Mouse (Mus musculus) liver, adult 2 months (tissue): Measurements from ENCODE around the gene Oasl2. TPM values are rescaled to one million over a fixed set of nuclear protein-coding genes. Genes with fewer than 3 reads are reported as not detected.

Experiments
- DNase-seq: peaks from one replicate; pipeline ENCODE4 v3.0.0-alpha.2; 2011; ENCODE audit warnings: low read depth, low spot score; ENCODE audit errors: extremely low read depth
- H3K27ac ChIP-seq: fragments of 200-500 bp; replicated peaks from 2 replicates; pipeline ENCODE4 v1.5.1; 2012; ENCODE audit warnings: low read depth, mild to moderate bottlenecking, control low read depth, inconsistent platforms, low read length; ENCODE audit not compliant: insufficient read depth
- H3K27me3 ChIP-seq: fragments of 200-500 bp; 2 replicates; pipeline ENCODE4 v1.6.1; 2012; ENCODE audit warnings: mild to moderate bottlenecking, moderate library complexity, low read length, inconsistent platforms; ENCODE audit not compliant: control insufficient read depth, insufficient read depth
- H3K36me3 ChIP-seq: fragments of 200-500 bp; 2 replicates; pipeline ENCODE4 v1.6.1; 2012; ENCODE audit warnings: low read length, inconsistent platforms; ENCODE audit not compliant: control insufficient read depth, insufficient read depth
- H3K4me1 ChIP-seq: fragments of 200-500 bp; 2 replicates; pipeline ENCODE4 v1.6.1; 2011; ENCODE audit warnings: low read length; ENCODE audit not compliant: control insufficient read depth, insufficient read depth
- H3K4me3 ChIP-seq: fragments of 200-500 bp; 2 replicates; pipeline ENCODE4 v1.5.1; 2011; ENCODE audit warnings: low read depth, mild to moderate bottlenecking, control low read depth, low read length, moderate library complexity; ENCODE audit not compliant: insufficient read depth
- H3K79me2 ChIP-seq: fragments of 200-500 bp; 2 replicates; pipeline ENCODE4 v1.6.1; 2012; ENCODE audit warnings: inconsistent platforms, mild to moderate bottlenecking, low read length, moderate library complexity; ENCODE audit not compliant: control insufficient read depth, insufficient read depth
- H3K9ac ChIP-seq: fragments of 200-500 bp; 2 replicates; pipeline ENCODE4 v1.6.1; 2012; ENCODE audit warnings: low read depth, mild to moderate bottlenecking, control low read depth, inconsistent platforms, low read length
- CTCF ChIP-seq: fragments of 200-500 bp; IDR thresholded peaks from 2 replicates; pipeline ENCODE4 v1.5.1; 2011; ENCODE audit warnings: low read depth, low read length, control low read depth
- POLR2A ChIP-seq: fragments of 200-500 bp; IDR thresholded peaks from 2 replicates; pipeline ENCODE4 v1.6.1; 2011; ENCODE audit warnings: low read length, control low read depth; ENCODE audit not compliant: insufficient read depth; ENCODE audit errors: extremely low read depth
- WGBS: fragments of 180-500 bp; shearing (Covaris S2); methylation state at CpG from one replicate; pipeline ENCODE4 v1.1.7; 2018; 5-methylcytosine and 5-hydroxymethylcytosine counted together
- polyA plus RNA-seq: library from polyadenylated mRNA; depleted of rRNA; stranded (reverse); fragments of >200 nt; gene quantifications from 2 replicates; pipeline ENCODE4 v1.2.3, GENCODE M21; 2012
- total RNA-seq: library from RNA; depleted of rRNA; stranded (reverse); fragments of >200 nt; gene quantifications from 2 replicates; pipeline ENCODE4 v1.2.3, GENCODE M21; 2014

The Oasl2 gene
- total and polyA plus RNA-seq, 2 experiments = 4.2 to 6.3 TPM

DNA sequence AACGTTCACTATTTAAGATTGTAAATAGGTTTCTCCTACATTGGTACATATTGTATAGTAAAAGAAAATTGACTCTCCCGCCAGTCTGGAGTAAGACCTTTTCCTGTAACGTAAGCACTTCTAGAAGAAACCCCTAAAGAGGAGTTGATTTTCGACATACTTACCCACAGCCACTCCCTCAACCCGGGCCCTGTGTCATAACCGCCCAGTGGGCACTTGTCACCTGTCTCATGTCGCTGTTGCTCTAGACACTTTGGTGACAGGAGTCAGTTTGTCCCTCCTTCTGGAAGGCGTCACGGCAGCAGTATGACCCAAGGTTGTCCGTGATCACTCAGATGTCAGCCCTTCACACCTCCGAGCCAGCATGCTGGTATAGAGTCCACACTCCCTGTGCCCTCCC is 13.7 kb upstream of the Oasl2 start:
- DNase-seq = no peak
- 92% methylated on average over 11 of the region's 11 CpGs for WGBS
- Histone ChIP-seq H3K4me3 (no peak overlapping the region), H3K79me2 (no peaks in the 10 kb centered on the region), H3K9ac (no peak overlapping the region), H3K27ac (no peak overlapping the region), H3K36me3 (no peaks in the 10 kb centered on the region), H3K4me1 (peaks cover 3% of the 10 kb centered on the region; the same call in 1 of the 2 replicates), H3K27me3 (no peaks in the 10 kb centered on the region)
- TF ChIP-seq POLR2A (no peak), CTCF (no peak)

DNA sequence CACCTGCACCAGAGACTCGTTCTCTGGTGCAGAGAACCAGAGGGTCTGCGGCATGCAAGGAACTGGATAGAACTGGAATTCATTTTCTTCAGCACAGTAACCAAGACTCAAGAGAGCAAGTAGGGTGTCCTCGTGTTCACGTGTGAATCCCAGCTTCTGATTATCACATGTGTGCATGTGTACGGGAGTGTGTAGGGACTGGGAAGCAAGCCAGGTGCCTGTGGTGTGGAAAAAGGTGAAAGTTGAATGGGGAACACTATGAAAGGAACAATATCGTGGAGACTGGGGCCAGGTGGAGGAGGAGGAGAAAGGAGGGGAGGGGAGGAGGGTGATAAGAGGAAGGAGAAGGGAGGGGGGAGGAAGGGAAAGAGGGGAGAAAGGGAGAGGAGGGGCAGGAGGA is 9.9 kb upstream of the Oasl2 start:
- Histone ChIP-seq H3K9ac (no peak overlapping the region), H3K79me2 (no peaks in the 10 kb centered on the region), H3K4me1 (peaks cover 3% of the 10 kb centered on the region), H3K27me3 (no peaks in the 10 kb centered on the region), H3K4me3 (no peak overlapping the region), H3K36me3 (no peaks in the 10 kb centered on the region), H3K27ac (no peak overlapping the region; the same call in 1 of the 2 replicates)
- peak; percentile 55 for DNase-seq
- WGBS = 41% methylated on average over 6 of the region's 6 CpGs
- TF ChIP-seq POLR2A (no peak), CTCF (no peak)

DNA sequence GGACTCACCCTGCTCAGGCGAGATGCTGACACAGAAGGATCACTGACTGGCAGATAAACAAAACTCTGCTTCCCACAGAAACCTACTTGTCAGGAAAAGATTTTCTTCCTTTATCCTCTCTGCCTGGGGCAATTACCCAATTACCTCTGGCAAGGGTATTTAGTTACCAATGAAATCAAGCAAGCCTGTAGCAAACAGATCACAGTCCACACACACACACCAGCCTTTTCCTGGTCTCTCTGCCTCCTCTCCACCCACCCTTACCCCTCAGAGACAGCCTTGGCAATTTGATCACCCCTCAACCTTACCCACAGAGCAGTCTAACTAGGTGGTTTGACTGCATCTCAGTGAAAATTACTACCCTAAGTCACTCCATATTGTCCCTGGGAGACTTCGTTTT is 7.7 kb upstream of the Oasl2 start:
- Histone ChIP-seq H3K79me2 (no peaks in the 10 kb centered on the region), H3K36me3 (no peaks in the 10 kb centered on the region), H3K27me3 (no peaks in the 10 kb centered on the region), H3K27ac (no peak overlapping the region), H3K9ac (no peak overlapping the region), H3K4me1 (peaks cover 3% of the 10 kb centered on the region), H3K4me3 (no peak overlapping the region)
- TF ChIP-seq CTCF (no peak), POLR2A (no peak)
- DNase-seq = peak; percentile 63
- 72% methylated on average over 2 of the region's 2 CpGs for WGBS

DNA sequence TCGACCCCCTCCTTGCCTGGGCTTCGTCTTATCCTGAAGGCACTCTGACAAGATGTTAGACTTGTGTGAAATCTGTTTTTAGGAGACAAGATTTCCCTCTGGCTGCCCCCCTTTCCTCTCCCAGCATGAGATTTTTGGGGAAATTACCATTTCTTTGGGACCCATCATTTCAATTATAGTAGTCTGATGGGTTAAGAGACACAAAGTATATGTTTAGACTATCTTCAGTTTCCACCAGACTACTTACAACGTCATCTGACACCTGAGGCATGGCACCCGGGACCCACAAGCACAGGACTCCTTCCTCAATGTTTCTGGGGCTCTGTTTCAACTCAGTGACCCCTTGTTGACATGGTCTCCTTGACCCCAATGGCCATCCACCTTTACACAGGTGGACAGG is 1.2 kb upstream of the Oasl2 start:
- no peak overlapping the region for H3K27ac ChIP-seq
- WGBS = 97% methylated on average over 4 of the region's 4 CpGs
- H3K27me3 ChIP-seq = no peaks in the 10 kb centered on the region
- no peak overlapping the region for H3K4me3 ChIP-seq
- DNase-seq = no peak
- TF ChIP-seq POLR2A (no peak), CTCF (no peak)
- no peaks in the 10 kb centered on the region for H3K79me2 ChIP-seq
- no peaks in the 10 kb centered on the region for H3K4me1 ChIP-seq
- H3K36me3 ChIP-seq = no peaks in the 10 kb centered on the region
- no peak overlapping the region for H3K9ac ChIP-seq

DNA sequence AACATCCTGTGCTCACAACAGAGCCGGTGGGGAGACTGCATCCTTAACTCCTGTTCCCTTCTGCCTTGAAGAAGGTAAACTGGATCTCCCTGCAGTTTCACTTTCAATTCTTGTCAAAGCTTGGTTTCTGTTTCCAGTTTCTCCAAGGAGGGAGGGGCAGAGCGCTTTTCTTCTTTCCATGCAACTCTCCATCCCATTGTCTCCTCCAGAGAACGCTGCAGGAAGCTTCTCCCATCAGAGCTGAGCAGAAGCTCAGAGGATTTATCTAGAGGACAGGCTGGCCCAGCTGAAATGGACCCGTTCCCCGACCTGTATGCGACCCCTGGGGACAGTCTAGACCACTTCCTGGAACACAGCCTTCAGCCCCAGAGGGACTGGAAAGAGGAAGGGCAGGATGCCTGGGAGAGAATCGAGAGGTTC is 648 bp downstream of the Oasl2 start:
- Histone ChIP-seq H3K4me3 (peak overlapping the region; percentile 52), H3K27ac (peak overlapping the region; percentile 76), H3K4me1 (no peaks in the 10 kb centered on the region), H3K27me3 (no peaks in the 10 kb centered on the region), H3K36me3 (no peaks in the 10 kb centered on the region), H3K9ac (peak overlapping the region; percentile 65), H3K79me2 (no peaks in the 10 kb centered on the region)
- TF ChIP-seq POLR2A = no peak
- no peak for TF ChIP-seq CTCF
- peak; percentile 30 for DNase-seq
- 27% methylated on average over 7 of the region's 7 CpGs for WGBS

DNA sequence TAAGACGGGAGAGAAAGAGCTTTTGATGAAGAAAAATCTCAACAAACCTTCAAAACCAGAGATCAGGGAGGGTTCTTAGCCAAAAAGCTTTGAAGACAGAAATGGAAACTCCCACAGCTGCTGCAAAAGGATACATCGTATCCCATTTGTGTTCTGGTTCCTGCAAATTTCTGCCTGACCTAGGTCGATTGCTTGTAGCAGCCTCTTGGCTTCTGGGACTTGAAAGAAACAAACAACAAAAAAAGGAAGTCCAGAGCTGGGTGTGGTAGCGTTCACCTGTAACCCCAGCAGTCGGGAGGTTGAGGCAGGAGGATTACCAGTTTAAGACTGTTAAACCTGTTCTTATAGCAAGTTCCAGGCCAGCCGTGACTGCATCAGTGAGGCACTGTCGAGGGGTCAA is 2.1 kb downstream of the Oasl2 start:
- H3K36me3 ChIP-seq = no peaks in the 10 kb centered on the region
- H3K4me1 ChIP-seq = no peaks in the 10 kb centered on the region
- H3K79me2 ChIP-seq = no peaks in the 10 kb centered on the region
- H3K27me3 ChIP-seq = no peaks in the 10 kb centered on the region
- H3K4me3 ChIP-seq = peak overlapping the region; percentile 19
- no peak overlapping the region for H3K9ac ChIP-seq
- TF ChIP-seq POLR2A (no peak), CTCF (no peak)
- DNase-seq = no peak
- no peak overlapping the region for H3K27ac ChIP-seq
- 74% methylated on average over 7 of the region's 7 CpGs for WGBS
